Mouse (Mus musculus) thymus, postnatal 25 days (tissue): Measurements from ENCODE around the gene Tbc1d30.

Experiments
- DNase-seq: peaks from one replicate; pipeline ENCODE4 v3.0.0; 2022

Gene Tbc1d30

DNA sequence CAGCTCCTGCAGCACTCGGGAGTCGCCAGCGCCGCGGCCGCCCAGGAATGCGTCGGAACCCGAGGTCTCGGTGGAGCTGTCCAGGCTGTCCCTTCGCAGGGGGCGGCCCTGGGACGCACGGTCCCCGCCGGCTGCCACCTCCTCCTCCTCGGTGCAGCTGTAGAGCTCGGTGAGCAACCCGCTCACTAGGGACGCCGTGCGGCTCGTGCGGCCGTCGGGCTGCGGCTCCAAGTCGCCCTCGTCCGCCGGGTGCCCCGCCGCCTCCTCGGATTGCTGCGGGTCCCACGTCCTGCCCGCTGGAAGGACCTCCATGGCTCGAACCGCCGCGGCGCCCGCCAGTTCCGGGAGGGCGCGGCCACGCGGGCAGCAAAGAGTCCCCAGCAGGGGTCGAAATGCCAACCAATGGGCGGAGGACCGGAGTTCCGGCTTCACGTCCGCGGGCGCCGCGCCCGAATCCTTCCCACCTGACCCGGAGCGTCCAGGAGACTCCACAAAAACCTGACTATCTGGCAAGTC is at the start of gene Tbc1d30:
TSS of gene Tbc1d30 (minus strand) at position 213 of the 516 bp plus-strand sequence.
- no peak for DNase-seq

DNA sequence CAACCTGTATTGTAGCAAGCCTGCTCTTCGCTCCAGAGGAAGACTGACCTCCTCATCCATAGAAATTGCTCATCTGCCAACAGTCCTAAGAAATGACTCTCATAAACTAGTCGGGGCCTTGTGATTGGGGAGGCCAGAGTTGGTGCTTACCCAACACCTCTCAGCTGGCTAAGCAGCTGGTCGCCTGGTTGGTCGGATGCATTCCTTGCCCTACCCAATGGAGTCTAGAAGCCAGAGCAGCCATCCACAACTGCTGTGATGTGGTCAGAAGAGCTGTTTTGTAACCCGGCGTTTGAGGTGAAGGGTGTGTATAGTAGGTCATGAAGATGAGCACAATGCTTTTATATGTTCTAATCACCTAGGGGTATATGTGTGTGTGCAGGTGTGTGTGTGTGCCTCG is 47.5 kb upstream of the Tbc1d30 start:
- peak; percentile 30 for DNase-seq

DNA sequence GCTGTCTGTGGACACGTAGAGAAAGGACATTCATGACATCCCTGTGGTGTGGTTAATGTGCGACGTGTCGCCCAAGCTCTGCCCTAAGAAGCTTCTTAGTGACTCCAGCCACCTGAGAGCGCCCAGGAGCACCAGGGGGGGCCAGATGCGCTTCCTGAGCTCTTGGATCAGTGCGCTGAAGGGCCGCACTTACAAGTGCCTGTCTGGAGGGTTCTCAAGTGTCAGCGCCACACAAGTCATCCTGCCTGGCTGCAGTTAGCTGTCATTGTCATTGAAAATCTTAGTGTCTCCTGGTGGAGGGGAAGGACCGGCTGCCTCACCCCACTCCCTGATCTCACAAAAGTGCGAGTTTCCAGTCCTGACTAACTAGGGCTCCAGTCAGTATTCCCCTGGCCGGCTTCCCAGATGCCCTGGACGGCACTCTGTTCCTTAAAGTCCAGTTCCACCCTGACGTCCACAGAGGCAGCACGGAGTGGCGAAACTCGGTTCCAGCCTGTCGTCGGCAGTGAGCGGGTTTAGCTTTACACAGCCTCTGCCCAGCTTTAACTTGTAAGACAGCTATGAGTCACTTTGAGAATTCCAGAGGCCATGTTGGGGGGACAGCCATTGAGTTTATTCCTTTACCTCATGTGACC is 44.6 kb upstream of the Tbc1d30 start:
- DNase-seq, result no peak

DNA sequence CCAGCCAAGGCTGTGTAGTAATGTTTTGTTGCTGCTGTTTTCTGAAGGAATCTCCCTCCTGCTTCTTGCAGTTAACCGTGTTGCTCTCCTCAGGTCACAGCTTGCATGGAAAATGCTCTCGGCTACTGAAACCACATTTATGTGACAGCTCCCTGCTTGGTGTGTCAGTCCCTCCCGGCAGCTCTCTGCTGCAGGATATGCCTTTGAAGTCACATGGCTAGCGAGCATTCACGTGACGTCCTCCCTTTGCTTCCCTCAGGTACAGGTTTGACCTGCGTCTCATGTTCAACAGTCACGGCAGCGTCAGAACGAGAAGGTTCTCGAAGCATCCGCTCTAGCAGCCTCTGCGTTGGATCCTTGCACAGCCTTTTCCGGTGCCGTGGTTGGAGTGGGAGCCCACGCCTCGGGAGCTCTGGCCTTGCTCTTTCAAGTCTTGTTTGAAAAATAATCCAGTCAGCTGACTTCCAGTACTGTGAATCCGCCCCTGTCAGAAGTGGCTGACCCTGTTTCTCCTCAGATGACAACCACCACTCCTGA is 43.8 kb upstream of the Tbc1d30 start:
- DNase-seq, result no peak

DNA sequence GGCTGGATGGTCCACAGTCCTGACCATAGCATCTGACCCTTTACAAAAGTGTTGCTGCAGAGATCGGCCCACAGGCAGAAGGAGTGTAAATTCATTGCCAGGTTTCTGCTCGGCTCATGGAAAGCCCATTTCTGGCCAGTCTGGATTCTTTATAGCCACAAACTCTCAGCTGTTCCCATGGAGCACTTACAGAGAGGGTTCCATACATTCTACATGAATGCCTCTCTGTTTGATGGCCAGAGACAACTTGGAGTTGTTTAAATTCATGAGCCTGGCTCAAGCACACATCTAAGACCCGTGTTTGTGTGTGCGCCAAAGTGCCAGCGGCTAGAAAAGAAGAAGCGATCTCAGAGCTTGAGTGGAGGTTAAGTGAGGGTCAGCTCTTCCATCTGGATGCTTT is 43.2 kb upstream of the Tbc1d30 start:
- DNase-seq, result no peak

DNA sequence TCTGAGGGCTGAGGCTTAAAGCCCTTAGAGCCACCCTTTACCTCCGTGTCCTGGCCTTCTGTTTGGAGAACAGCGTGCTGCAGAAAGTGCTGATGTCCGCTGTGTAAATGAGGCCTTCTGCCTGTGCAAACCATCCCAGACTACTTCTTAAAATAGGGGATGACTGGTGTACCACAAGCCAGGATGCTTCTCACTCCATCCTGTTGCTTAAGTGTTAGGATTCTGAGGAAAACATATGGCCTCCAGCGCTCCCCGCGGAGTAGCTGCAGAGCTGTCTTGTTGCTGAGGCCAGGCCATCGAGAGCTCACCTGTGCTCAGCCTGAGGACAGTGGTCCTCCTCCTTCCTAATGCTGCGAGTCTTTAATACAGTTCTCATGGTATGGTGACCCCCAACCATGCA is 40.8 kb upstream of the Tbc1d30 start:
- DNase-seq, result no peak

DNA sequence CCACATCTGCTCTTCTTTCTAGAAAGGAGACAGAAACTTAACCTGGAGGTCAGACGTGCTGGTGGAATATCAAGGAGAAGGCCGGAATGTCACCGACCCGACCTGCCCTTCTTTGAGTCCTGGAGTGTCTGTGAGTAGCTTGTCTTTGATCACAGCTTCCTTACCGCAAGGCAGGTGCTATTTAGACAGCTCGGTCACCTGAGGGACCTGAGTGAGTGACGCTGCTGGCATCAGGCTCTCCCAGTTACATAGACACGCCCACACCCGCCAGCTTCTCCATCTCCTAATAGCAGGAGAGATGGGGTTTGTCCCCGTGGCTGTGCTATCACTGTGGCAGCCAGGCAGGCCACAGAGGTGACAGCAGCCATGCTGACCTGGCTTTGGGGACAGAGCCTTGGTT is 39.5 kb upstream of the Tbc1d30 start:
- no peak for DNase-seq

DNA sequence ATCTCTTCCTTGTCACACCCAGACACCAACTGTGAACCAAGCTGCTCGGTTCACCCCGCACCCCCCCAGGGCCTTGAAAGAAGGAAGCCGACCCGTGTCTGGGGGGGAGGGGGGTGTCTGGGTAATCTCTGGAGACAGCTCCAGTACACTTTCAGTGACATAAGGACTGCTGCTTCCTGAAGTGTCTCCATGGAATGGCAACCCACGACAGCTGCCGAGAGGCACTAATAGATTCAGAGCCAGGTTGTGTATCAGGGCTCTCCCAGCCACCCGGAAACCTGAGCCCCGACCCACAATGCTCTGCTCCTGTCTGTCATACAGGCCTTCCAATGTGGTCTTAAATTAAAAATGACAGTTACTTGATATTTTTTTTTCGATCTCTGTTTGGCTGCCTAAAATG is 35.3 kb upstream of the Tbc1d30 start:
- DNase-seq, result no peak

DNA sequence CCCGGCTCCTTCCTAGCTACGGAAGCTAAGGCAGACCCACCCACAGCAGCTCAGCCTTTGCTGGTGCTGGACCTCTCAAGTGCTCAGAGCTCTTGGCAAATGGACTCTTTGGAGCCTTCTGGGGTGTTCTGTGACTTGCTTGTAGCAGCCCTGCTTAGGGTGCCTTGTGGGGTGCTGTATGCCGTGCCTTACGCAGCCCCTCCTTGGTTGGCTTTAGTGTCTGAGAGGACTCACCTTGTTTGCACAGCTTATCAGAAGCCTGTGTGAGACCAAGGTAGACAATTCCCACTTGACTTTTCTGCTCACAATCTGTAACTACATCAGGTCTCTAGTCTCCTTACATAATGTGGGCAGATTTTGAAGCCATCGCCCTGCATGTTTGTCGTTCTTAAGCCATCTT is 34.6 kb upstream of the Tbc1d30 start:
- no peak for DNase-seq

DNA sequence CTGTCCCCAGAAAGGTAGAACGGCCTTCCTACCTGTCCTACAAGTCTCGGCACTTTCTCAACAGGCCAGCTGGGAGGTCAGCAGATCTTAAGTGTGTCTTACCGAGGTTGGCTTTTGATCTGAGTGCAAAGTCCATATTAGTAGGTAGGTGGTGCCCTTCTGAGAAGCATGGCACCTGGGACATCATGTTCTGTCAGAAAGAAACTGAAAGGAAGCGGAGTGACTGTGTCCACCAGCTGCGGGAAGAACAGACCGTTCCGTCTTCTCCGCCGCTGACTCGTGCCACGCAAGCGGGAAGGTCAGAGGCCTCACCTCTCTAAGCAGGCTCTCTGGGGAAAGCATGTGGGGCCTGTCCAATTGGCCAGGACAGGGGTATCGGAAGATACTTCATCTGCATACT is 33.6 kb upstream of the Tbc1d30 start:
- no peak for DNase-seq

DNA sequence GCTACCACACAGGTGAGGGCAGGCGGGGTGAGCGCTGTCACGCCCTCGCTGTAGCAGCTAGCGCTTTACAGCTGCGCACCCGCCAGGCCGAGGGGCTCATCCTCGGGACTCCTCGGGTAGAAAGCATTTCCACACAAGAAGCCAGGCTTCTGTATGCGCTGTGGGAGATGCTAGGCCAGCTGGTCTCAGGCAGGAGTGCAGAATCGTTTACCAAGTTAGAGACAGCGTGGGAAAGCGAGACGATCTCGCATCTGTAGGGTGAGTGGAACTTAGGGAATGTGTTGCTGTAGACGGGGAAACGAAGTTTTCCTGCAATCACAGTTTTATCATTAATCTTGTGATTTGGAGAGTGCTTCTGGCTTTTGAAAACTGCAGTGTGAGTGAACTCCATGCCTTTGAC is 30.2 kb upstream of the Tbc1d30 start:
- DNase-seq, result no peak

DNA sequence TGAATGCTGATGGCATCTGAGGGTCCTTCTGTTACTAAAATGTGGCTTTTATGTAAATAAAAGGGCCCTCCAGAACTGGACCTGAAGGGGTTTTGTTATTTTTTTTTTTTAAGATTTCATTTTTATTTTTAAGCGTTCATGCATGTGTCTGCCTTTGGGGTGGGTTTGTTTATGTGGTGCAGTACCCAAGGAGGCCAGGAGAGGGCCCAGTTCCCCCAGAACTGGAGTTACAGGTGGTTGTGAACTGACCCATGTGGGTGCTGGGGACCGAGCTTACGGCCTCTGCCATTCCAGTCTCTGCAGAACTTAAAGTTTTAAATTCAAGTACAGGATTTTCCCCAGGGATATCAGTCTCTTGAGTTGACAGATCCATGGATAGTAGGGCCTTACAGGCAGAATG is 28.3 kb upstream of the Tbc1d30 start:
- DNase-seq, result no peak

DNA sequence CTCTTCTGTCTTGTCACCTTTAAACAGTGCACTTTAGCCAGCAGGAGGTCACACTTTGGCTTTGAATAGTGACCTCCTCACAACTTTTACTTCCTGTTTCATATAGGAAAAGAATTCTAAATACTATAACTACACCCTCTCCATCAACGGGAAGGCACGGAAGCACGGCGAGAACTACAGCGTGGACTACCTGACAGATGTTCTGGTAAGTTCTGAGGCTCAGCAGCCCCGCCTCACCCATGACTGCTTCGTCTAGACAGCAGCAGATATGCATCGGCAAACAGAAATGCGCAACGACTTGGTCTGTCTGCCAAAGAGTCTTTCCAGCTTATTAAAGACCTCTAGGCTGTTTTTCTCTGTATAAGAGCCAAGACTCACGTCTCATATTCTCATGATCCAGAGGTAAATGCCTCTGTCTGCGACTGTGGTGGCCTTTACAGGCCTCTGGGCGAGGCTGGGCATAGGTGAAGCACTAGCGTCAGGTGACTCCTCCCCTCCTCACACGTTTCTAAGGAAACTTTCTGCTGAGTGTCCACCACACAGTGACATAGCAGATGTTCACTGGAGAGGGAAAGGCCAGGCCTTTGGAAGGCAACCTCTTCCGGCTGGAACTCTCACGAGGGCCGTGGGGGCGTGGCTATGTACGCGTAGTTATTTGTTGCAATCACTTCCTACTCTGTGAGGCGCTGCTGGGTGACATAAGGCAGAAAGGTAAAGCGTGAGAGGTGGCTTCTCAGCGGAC is 25.6 kb upstream of the Tbc1d30 start:
- DNase-seq, result no peak

DNA sequence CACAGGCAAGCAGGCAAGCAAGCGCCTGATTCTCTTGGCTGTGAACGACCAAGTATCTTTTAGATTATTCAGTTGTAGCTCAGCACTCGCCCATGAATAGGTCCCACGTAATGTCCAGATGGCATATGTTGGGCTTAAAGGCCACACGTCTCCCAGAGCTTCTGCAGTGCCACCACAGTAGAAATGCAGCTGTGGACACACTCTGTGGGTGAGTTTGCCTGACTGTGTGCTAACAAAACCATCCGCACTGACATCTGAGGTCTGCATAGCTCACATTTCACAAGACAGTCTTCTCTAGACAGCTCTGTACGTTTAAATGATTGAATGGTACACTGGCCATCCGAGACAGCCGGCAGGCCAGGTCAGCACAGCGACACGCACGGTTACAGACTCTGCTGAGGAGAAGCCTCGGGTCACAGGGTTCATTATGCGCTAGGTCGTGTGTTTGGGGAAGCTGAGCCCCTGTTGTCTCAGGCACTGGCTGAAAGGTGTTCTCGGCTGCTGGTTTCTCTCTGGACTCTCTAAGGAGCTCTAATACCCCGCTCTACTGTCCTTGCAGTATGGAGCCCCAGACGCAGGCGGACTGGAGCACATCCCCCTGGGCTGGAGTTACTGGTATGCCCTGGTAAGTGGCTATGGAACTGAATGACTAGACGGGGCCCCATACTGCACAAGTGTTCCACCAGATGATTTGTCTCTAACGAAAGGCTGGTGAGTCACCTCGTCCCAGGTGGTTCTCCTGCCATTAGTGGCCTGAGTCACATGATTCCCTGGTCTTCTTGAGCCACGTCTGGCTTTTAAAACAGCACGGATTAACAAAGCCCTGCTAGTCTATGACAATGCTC is 24.8 kb upstream of the Tbc1d30 start:
- DNase-seq, result no peak

DNA sequence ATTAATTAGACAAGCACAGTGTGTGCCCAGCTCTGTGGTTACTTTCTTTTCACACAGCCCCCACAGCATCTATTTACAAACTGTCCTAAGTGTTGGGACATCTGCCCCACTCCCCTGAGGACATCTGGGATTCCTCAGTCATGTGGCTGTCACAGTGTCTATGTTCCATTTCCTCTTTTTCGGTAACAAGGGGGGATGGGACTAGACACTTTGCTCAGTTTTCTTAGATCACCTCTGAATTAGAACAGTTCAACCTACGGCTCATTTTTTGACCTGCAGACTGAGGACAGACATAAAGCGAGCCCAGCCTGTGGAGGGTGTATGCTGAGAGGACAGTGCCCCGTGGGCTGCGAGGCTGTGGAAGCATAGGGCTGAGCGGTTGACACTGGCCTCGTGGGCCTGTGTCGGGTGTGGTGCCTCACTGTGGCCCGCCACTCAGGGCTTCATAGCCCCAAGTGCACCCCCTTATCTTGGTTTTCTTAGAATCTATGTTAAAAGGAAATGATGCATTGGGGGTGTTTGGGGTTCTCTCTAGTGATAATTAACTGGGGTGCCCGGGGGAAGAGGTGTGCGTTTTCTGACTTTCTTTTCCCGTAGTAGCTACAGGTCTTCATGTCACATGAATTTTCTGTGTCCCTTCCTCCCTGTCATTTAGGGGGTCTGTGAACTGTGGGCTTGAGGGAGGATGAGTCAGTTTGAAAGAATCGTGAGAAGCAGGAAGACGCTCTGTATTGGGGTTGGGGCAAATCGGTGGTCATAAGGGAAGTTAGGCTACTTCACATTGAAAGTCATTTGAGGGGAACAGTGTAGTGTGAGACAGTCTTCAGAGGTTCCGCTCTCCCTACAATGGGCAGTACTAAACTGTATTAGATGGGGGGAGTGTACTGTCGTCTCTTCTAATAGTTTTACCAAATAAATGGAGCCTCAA is 23.9 kb upstream of the Tbc1d30 start:
- DNase-seq, result no peak

DNA sequence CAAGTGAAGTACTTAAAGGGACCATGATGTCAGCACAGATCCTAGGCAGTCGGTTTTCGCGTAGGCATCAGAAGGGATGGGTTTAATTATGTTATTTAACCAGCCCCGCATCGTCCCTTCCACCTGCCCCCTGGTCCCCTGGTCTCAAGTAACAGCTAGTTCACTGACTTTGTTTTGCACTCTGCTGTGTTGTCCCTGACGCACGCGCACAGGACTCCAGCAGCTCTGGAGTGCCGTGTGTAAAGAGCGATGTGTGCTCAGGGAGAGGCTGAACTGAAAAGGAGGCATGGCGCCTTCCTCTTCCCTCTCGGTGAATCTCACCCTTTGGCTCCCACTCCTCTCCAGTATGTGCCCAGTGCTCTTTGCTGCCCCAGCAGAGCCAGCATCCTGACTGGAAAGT is 22.9 kb upstream of the Tbc1d30 start:
- DNase-seq, result no peak

DNA sequence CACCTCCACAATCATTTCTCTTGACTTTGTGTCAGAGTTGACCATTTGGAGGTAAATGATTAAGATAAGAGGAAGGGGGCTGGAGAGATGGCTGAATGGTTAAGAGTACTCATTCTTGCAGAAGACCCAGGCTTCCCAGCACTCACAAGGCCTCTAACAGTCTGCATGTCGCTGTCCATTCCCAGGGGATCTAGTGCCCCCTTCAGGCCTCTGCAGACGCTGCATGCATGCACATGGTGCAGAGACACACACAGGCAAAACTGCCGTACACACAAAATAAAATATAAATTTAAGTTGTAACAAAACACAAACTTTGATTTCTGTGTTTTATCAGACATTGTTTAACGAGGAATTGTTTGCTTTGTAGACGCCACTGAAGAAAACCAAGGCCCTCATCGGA is 19.7 kb upstream of the Tbc1d30 start:
- no peak for DNase-seq

DNA sequence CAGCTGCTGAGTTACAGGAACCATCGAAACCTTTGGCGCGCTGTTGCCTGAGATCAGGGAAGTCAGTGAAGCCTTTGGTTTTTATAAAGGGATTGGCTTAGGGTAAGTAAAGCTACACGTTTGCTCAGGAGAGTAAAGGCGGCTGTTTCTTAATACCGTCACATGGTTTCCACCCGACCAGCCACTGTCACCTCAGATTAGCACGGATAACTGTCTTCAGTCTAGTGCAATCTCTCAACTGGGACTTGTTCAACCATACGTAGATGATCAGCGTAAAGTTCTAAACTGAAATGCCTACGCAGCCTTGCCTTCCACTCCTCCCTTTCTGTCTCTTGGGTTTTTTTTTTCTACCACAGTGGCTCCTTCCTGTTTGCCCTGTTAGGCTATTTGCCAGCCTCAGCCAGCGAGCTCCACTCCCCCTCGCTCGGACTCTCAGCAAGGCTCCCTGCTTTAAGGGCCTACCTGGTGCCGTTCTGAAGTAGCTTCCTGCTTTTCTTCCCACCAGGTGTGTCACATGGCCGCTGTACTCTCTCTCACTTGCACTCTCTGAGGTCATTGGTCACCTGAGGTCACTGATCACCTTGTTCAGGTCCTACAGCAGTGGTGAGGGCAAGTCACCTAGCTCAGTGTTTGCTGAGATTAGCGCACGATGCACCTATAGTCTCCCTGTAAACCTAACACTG is 17.8 kb upstream of the Tbc1d30 start:
- DNase-seq, result no peak

DNA sequence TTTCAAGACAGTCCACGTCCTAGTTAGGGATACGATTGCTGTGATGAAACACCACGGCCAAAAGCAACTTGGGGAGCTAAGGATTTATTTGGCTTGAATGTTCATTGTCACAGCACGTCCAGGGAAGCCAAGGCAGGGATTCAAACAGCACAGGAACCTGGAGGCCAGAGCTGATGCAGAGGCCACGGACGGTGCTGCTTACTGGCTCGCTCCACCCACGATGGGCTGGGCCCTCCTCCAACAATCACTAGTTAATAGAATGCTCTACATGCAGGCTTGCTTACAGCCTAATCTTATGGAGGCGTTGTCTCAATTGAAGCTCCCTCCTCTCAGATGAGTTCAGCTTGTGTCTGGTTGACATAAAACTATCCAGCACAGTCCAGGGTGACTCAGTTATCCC is 16.7 kb upstream of the Tbc1d30 start:
- DNase-seq, result no peak

DNA sequence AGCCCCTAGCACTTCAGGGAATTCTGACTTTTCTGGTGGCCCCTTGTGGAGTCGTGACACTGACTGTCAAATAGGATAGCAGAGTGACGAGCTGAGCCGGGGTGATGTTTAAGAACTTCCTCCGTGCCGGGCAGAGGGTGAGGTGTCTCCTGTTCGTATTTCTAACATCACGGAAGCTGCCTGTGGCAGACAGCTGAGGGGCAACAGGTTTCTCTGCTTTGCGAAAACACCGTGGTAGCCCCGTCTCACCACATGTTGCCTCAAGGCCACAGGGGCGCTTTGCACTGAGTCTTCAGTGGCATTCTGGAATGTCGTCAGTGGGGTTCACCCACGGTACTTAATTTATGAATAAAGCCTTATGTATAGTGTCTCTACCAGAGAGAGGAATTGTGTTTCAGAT is 16.2 kb upstream of the Tbc1d30 start:
- DNase-seq, result no peak

DNA sequence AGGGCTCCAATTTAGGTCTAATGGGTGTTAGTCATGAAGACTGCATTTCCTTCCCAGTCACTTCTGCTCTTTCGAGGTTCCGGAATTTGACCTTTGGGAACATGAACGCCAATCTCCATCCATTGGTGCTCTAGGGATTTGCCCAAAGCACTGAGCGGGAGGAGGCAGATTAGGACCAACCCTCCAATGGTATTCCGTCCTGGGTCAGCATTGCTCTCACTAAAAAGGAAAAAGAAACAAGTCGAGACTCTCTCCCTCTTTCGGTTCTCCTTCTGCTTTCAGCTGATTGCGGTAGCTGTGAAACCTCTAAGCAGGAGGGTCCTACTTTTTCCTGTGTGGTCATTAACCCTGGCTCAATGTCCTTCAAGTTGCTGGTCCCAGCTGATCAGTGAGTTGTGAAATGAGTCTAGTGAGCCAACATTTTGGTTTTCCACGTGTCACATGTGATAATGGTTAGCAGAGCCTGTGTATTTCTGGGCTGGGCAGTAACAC is 14.7 kb upstream of the Tbc1d30 start:
- peak; percentile 8 for DNase-seq
